15 mouse cellular contexts compared by ENCODE assay signal in the genomic region with DNA sequence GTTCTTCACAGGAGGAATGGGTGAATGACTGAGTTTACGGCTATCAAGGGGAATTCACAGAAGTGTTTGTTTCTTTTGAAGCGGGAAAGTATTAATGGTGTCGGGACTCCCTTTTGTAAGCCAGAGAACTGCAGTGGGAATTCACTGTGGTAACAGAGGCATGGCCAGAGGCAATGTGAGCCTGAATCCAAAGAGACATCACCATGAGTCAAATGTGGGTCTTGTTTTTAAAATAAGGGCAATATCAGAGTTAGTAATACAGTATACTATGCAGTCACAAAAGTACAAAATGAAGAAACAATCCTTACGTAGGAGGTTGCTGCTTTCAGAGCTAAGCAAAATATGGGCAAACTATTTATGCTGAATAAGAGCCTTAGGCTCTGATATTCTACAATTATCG.
"Had no signal": no experiment of that assay in that cellular context is flagged by ENCODE, and none has a peak within 500 bp of the region (broad histone marks: within the 10 kb centered on the region; RNA-seq: fewer than 3 reads in every experiment).

No protein-coding gene starts in this region.

- DNase-seq: retina, postnatal 1 day; right cerebral cortex, adult 18-20 months; right cerebral cortex, postnatal 14 days; right cerebral cortex, postnatal 25 days; right cerebral cortex, postnatal 4 days; spleen, adult 18-20 months; thymus, adult 18-20 months; thymus, adult 2 months; thymus, postnatal 14 days; thymus, postnatal 25 days; thymus, postnatal 36 days; thymus, postnatal 4 days had no signal

- H3K36me3 ChIP-seq: neural tube, embryonic 15.5 days; stomach, embryonic 15.5 days had no signal

- H3K4me1 ChIP-seq: neural tube, embryonic 15.5 days; stomach, embryonic 15.5 days had no signal

- H3K9me3 ChIP-seq: neural tube, embryonic 15.5 days; stomach, embryonic 15.5 days had no signal

- H3K4me3 ChIP-seq: neural tube, embryonic 15.5 days; stomach, embryonic 15.5 days had no signal

- H3K9ac ChIP-seq: neural tube, embryonic 15.5 days; stomach, embryonic 15.5 days had no signal

- H3K27ac ChIP-seq: neural tube, embryonic 15.5 days; stomach, embryonic 15.5 days; stomach, postnatal 0 days had no signal

- H3K27me3 ChIP-seq: neural tube, embryonic 15.5 days; stomach, embryonic 15.5 days had no signal

- H3K4me2 ChIP-seq: neural tube, embryonic 15.5 days; stomach, embryonic 15.5 days had no signal
